Comparison of ENCODE assay signal across 7 mouse cellular contexts in the genomic region with DNA sequence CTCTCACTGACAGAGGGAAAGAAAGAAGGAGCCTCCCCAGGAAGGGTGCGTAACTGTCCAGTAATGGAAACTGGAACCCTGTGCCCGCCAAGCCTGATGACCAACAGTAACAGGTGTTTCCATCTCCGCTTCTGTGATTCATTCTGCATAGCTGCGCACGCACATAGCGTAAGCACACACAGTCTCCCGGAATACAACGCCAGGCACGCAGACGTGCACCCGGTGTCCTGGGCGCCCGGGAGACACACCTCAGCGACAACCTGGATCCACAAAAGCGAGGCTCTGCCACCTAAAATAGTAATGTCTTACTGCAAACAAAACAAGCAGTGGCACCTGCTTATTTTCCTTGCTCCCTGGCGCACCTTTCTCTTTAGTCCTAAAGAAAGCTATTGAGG. TPM values are rescaled to one million over a fixed set of nuclear protein-coding genes. Genes with fewer than 3 reads are reported as not detected.
A peak's percentile ranks its signal among the peaks of the same experiment; 100 is the strongest.
DNase-seq lines count a peak whose midpoint lies in the region; ATAC-seq and TF ChIP-seq lines count a peak whose summit lies in the region.

No protein-coding gene starts in this region.

- DNase-seq in adrenal gland, postnatal 14 days = peak; percentile 41
- DNase-seq in cerebellum, postnatal 14 days = peak; percentile 85 to 86
- peak; percentile 59 for DNase-seq in gastrocnemius, adult 18-20 months (ENCODE audit: low spot score)
- peak; percentile 74 for DNase-seq in intestine, embryonic 14.5 days (ENCODE audit: low spot score)
- peak; percentile 41 for DNase-seq in limb, embryonic 14.5 days (ENCODE audit: low spot score)
- peak; percentile 75 for DNase-seq in midbrain, postnatal 0 days (ENCODE audit: low spot score)
- no peak for DNase-seq in T-cell, adult 2 months (ENCODE audit: low spot score)

- TF ChIP-seq CTCF in midbrain, postnatal 0 days (IDR thresholded peaks at IDR 0.05) = no peak

- WGBS in intestine, embryonic 14.5 days = under 1% methylated on average over 16 of the region's 16 CpGs
- WGBS in limb, embryonic 14.5 days = 2% methylated on average over 16 of the region's 16 CpGs
- under 1% methylated on average over 16 of the region's 16 CpGs for WGBS in midbrain, postnatal 0 days

- H3K4me3 ChIP-seq in intestine, embryonic 14.5 days (ENCODE audit: low read depth, low read length) = peak overlapping the region; percentile 47
- peak overlapping the region; percentile 53 for H3K4me3 ChIP-seq in limb, embryonic 14.5 days (replicated peaks; ENCODE audit: low read length)
- H3K4me3 ChIP-seq in midbrain, postnatal 0 days (ENCODE audit: low read depth, low read length) = peak overlapping the region; percentile 82

- H3K27me3 ChIP-seq in intestine, embryonic 14.5 days (replicated peaks; ENCODE audit: control insufficient read depth, insufficient read depth, low read length) = peaks cover 63% of the 10 kb centered on the region
- H3K27me3 ChIP-seq in limb, embryonic 14.5 days (ENCODE audit: control insufficient read depth, insufficient read depth, low read length) = peaks cover 52% of the 10 kb centered on the region
- no peaks in the 10 kb centered on the region for H3K27me3 ChIP-seq in midbrain, postnatal 0 days (ENCODE audit: insufficient read depth, low read length)

- H3K27ac ChIP-seq in intestine, embryonic 14.5 days (ENCODE audit: low read depth) = no peak overlapping the region
- no peak overlapping the region for H3K27ac ChIP-seq in limb, embryonic 14.5 days (replicated peaks; ENCODE audit: low read depth, low read length)
- H3K27ac ChIP-seq in midbrain, postnatal 0 days (ENCODE audit: low read depth, low read length) = peak overlapping the region; percentile 97

- H3K4me2 ChIP-seq in intestine, embryonic 14.5 days (ENCODE audit: low read length) = peak overlapping the region; percentile 93
- peak overlapping the region; percentile 97 for H3K4me2 ChIP-seq in limb, embryonic 14.5 days (replicated peaks; ENCODE audit: low read depth, low read length, severe bottlenecking)
- H3K4me2 ChIP-seq in midbrain, postnatal 0 days (ENCODE audit: low read depth, low read length, poor library complexity, severe bottlenecking) = peak overlapping the region; percentile 83

- no peak for TF ChIP-seq POLR2A in limb, embryonic 14.5 days (IDR thresholded peaks at IDR 0.05; ENCODE audit: borderline replicate concordance, extremely low read depth, insufficient read depth, insufficient read length)

- peak; percentile 81 for ATAC-seq in intestine, embryonic 14.5 days (replicated peaks; ENCODE audit: low FRiP score, low TSS enrichment, low read depth)
- ATAC-seq in limb, embryonic 14.5 days (ENCODE audit: low FRiP score, low read depth) = peak; percentile 57; the same call in 1 of the 2 replicates
- ATAC-seq in midbrain, postnatal 0 days (ENCODE audit: low FRiP score) = peak; percentile 82

- H3K9ac ChIP-seq in intestine, embryonic 14.5 days (ENCODE audit: low read length) = peak overlapping the region; percentile 44; the same call in 1 of the 2 replicates
- H3K9ac ChIP-seq in limb, embryonic 14.5 days (ENCODE audit: low read depth, low read length, severe bottlenecking) = no peak overlapping the region
- H3K9ac ChIP-seq in midbrain, postnatal 0 days (replicated peaks; ENCODE audit: low read length, poor library complexity, severe bottlenecking) = peak overlapping the region; percentile 93

- no peaks in the 10 kb centered on the region for H3K9me3 ChIP-seq in intestine, embryonic 14.5 days (ENCODE audit: control insufficient read depth, low read length)
- H3K9me3 ChIP-seq in limb, embryonic 14.5 days (ENCODE audit: control insufficient read depth, low read length) = no peaks in the 10 kb centered on the region
- no peaks in the 10 kb centered on the region for H3K9me3 ChIP-seq in midbrain, postnatal 0 days (ENCODE audit: low read length)

- H3K4me1 ChIP-seq in intestine, embryonic 14.5 days (replicated peaks; ENCODE audit: control insufficient read depth, insufficient read depth, low read length) = peaks cover 5% of the 10 kb centered on the region; the same call in 1 of the 2 replicates
- no peaks in the 10 kb centered on the region; the same call in 1 of the 2 replicates for H3K4me1 ChIP-seq in limb, embryonic 14.5 days (ENCODE audit: control insufficient read depth, insufficient read depth, low read length)
- peaks cover 10% of the 10 kb centered on the region for H3K4me1 ChIP-seq in midbrain, postnatal 0 days (ENCODE audit: insufficient read depth, low read length)

- H3K36me3 ChIP-seq in intestine, embryonic 14.5 days (ENCODE audit: control insufficient read depth, insufficient read depth, low read length) = no peaks in the 10 kb centered on the region
- H3K36me3 ChIP-seq in limb, embryonic 14.5 days (ENCODE audit: control insufficient read depth, insufficient read depth, low read length) = no peaks in the 10 kb centered on the region
- H3K36me3 ChIP-seq in midbrain, postnatal 0 days (ENCODE audit: insufficient read depth, low read length) = no peaks in the 10 kb centered on the region

RNA-seq across cellular contexts. Expression of gene Ttc9, which starts 0.5 kb away (rescaled TPM):
- 3.0 and 4.4 TPM in 2 replicates for total RNA-seq in adrenal gland, postnatal 14 days (2021)
- 1 to 10 TPM; 6.0 to 8.9 TPM for total RNA-seq in gastrocnemius, adult 18-20 months (2021)
- polyA plus RNA-seq in intestine, embryonic 14.5 days (2014; fragmentation: Nextera tagmentation; extraction: Ambion mirVana) = 1.3 and 1.4 TPM in 2 replicates
- polyA plus RNA-seq in limb, embryonic 14.5 days (2012; rRNA removed) = 1.1 TPM in 2 replicates
- polyA plus RNA-seq in limb, embryonic 14.5 days (2014; fragmentation: Nextera tagmentation; extraction: Ambion mirVana) = 1.2 and 1.6 TPM in 2 replicates
- 58.4 and 60.2 TPM in 2 replicates for total RNA-seq in midbrain, postnatal 0 days (2014; rRNA removed)
- 16.3 and 16.7 TPM in 2 replicates for polyA plus RNA-seq in midbrain, postnatal 0 days (2015; fragmentation: Nextera tagmentation; extraction: Ambion mirVana)

RNA-seq across cellular contexts. Expression of gene Med6, which starts 35.7 kb away (rescaled TPM):
- 26.7 and 26.9 TPM in 2 replicates for total RNA-seq in adrenal gland, postnatal 14 days (2021)
- total RNA-seq in gastrocnemius, adult 18-20 months (2021) = 10 to 100 TPM; 11.7 to 11.9 TPM
- 70.0 and 73.2 TPM in 2 replicates for polyA plus RNA-seq in intestine, embryonic 14.5 days (2014; fragmentation: Nextera tagmentation; extraction: Ambion mirVana)
- polyA plus RNA-seq in limb, embryonic 14.5 days (2012; rRNA removed) = 49.4 and 57.5 TPM in 2 replicates
- 72.6 and 73.1 TPM in 2 replicates for polyA plus RNA-seq in limb, embryonic 14.5 days (2014; fragmentation: Nextera tagmentation; extraction: Ambion mirVana)
- total RNA-seq in midbrain, postnatal 0 days (2014; rRNA removed) = 23.5 and 36.1 TPM in 2 replicates
- polyA plus RNA-seq in midbrain, postnatal 0 days (2015; fragmentation: Nextera tagmentation; extraction: Ambion mirVana) = 30.5 and 31.2 TPM in 2 replicates
